Mouse (Mus musculus) ES-E14 (cell line): Measurements from ENCODE around the gene Ccnd3.

Source experiments
- HCFC1 ChIP-seq: IDR thresholded peaks from 2 replicates; pipeline ENCODE4 v1.6.1; 2012; ENCODE audit warnings: low read length, inconsistent platforms, borderline replicate concordance; ENCODE audit not compliant: insufficient read depth
- MAFK ChIP-seq: IDR thresholded peaks from 2 replicates; pipeline ENCODE4 v1.6.1; 2014; ENCODE audit warnings: mild to moderate bottlenecking, low read depth, low read length, inconsistent platforms; ENCODE audit not compliant: insufficient read depth
- ZC3H11A ChIP-seq: IDR thresholded peaks from 2 replicates; pipeline ENCODE4 v1.6.1; 2012; ENCODE audit warnings: low read depth, mild to moderate bottlenecking, inconsistent platforms, low read length, borderline replicate concordance

DNA sequence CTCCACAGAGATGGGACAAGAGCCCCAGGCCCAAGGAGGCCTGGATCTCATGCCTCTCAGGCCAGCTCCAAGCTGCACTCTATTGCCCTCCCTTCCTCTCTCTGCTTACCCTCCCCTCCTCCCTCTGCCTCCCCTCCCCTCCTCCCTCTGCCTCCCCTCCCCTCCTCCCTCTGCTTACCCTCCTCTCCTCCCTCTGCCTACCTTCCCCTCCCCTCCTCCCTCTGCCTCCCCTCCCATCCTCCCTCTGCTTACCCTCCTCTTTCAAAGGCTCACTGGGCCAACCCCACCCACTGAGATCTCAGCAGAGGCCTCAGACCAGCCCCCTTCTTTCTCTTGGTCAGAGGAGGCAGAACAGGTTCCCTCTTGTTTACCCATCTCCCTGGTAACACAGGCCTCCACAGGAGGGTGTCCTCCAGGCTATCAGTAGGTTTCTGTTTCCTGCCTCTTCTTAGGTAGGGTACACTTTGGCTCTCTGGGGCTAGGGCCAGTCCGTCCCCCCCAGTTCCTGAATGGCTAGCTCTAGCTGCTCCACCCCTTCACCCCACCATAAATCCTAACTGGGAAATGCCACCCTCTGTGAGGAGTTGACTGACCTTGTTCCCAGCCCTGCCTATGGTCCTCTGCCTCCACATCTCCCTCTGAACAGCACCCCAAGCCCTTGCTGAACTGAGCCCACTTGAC is 20.5 kb upstream of the Ccnd3 start:
- TF ChIP-seq HCFC1, result no peak
- no peak for TF ChIP-seq ZC3H11A
- no peak for TF ChIP-seq MAFK
